Mouse (Mus musculus) CH12.LX (cell line): ENCODE data around the gene Mpig6b. TPM values are rescaled to one million over a fixed set of nuclear protein-coding genes. Genes with fewer than 3 reads are reported as not detected.
A peak's percentile ranks its signal among the peaks of the same experiment; 100 is the strongest.

ENCODE experiments used
- DNase-seq: peaks from one replicate; pipeline ENCODE4 v3.0.0-alpha.2; 2013; ENCODE audit errors: extremely low read depth
- H3K27ac ChIP-seq: 2 replicates; pipeline ENCODE4 v1.5.1; 2012; ENCODE audit warnings: low read depth, mild to moderate bottlenecking, control low read depth, moderate library complexity; ENCODE audit not compliant: insufficient read depth
- H3K27me3 ChIP-seq: replicated peaks from 2 replicates; pipeline ENCODE3; 2012; ENCODE audit warnings: inconsistent platforms
- H3K36me3 ChIP-seq, 2 experiments: replicated peaks in 1 of 2; 2 replicates each; pipeline versions ENCODE3 to v1.6.1; 2012; ENCODE audit warnings: inconsistent platforms in 1 of 2, low read length in 1 of 2, mild to moderate bottlenecking in 1 of 2, mixed read lengths in 1 of 2, moderate library complexity in 1 of 2; ENCODE audit not compliant: control insufficient read depth in 1 of 2, insufficient read depth in 1 of 2
- H3K4me1 ChIP-seq, 2 experiments: 2 replicates each; pipeline ENCODE4 v1.6.1; 2012; ENCODE audit warnings: inconsistent platforms in 1 of 2, moderate library complexity in 1 of 2; ENCODE audit not compliant: insufficient read depth in 2 of 2, control insufficient read depth in 1 of 2
- H3K4me2 ChIP-seq: 2 replicates; pipeline ENCODE4 v1.6.1; 2012; ENCODE audit warnings: low read depth, mild to moderate bottlenecking, control low read depth; ENCODE audit not compliant: poor library complexity, insufficient read depth, severe bottlenecking
- H3K4me3 ChIP-seq, 3 experiments: fragments of 150-350 bp in 1 of 3; sonication (generic) in 1 of 3; replicated peaks in 1 of 3; 2 replicates each; pipeline versions ENCODE3 to v1.5.1; 2011 to 2012; ENCODE audit warnings: low read depth in 2 of 3, low read length in 2 of 3, mild to moderate bottlenecking in 2 of 3, moderate library complexity in 2 of 3, control low read depth in 1 of 3, improper control_type of control experiment in 1 of 3, inconsistent platforms in 1 of 3, mixed read lengths in 1 of 3; ENCODE audit not compliant: poor library complexity in 1 of 3
- H3K79me2 ChIP-seq: replicated peaks from 2 replicates; pipeline ENCODE4 v1.6.1; 2012; ENCODE audit warnings: mild to moderate bottlenecking, moderate library complexity; ENCODE audit not compliant: control insufficient read depth, poor library complexity, insufficient read depth, severe bottlenecking; ENCODE audit errors: extremely low read depth
- H3K9ac ChIP-seq: 2 replicates; pipeline ENCODE4 v1.6.1; 2012; ENCODE audit warnings: low read depth, mild to moderate bottlenecking, control low read depth, moderate library complexity; ENCODE audit not compliant: insufficient read depth
- H3K9me3 ChIP-seq: replicated peaks from 2 replicates; pipeline ENCODE3; 2012; ENCODE audit warnings: low read length, inconsistent platforms, mixed read lengths
- BHLHE40 ChIP-seq: IDR thresholded peaks from 2 replicates; pipeline ENCODE4 v1.6.1; 2011; ENCODE audit warnings: mild to moderate bottlenecking, low read depth, low read length, improper control_type of control experiment
- CHD1 ChIP-seq: IDR thresholded peaks from 2 replicates; pipeline ENCODE4 v1.6.1; 2012; ENCODE audit warnings: low read depth, low read length, improper control_type of control experiment, inconsistent platforms
- CTCF ChIP-seq, 2 experiments: IDR thresholded peaks in 1 of 2; conservative IDR thresholded peaks in 1 of 2; 2 replicates each; pipeline ENCODE4 v1.5.1; 2011 to 2012; ENCODE audit warnings: low read depth in 2 of 2, low read length in 2 of 2, improper control_type of control experiment in 1 of 2, inconsistent platforms in 1 of 2, mild to moderate bottlenecking in 1 of 2, moderate library complexity in 1 of 2
- ELF1 ChIP-seq: IDR thresholded peaks from 2 replicates; pipeline ENCODE4 v1.6.1; 2014; ENCODE audit warnings: low read depth, mild to moderate bottlenecking, inconsistent platforms, low read length, improper control_type of control experiment
- EP300 ChIP-seq: IDR thresholded peaks from 2 replicates; pipeline ENCODE4 v1.6.1; 2011; ENCODE audit warnings: low read length, improper control_type of control experiment
- HCFC1 ChIP-seq: IDR thresholded peaks from 2 replicates; pipeline ENCODE4 v1.6.1; 2012; ENCODE audit warnings: low read depth, mild to moderate bottlenecking, inconsistent platforms, low read length, improper control_type of control experiment
- JUND ChIP-seq: conservative IDR thresholded peaks from 2 replicates; pipeline ENCODE4 v1.6.1; 2011; ENCODE audit warnings: low read depth, low read length, improper control_type of control experiment
- MAFK ChIP-seq: IDR thresholded peaks from 2 replicates; pipeline ENCODE4 v1.6.1; 2011; ENCODE audit warnings: low read length, improper control_type of control experiment; ENCODE audit not compliant: insufficient replicate concordance
- MEF2A ChIP-seq: IDR thresholded peaks from 2 replicates; pipeline ENCODE4 v1.6.1; 2014; ENCODE audit warnings: low read depth, mild to moderate bottlenecking, inconsistent platforms, low read length, improper control_type of control experiment, borderline replicate concordance
- NELFE ChIP-seq: IDR thresholded peaks from 2 replicates; pipeline ENCODE4 v1.6.1; 2011; ENCODE audit warnings: low read depth, low read length, improper control_type of control experiment
- NRF1 ChIP-seq: IDR thresholded peaks from 2 replicates; pipeline ENCODE4 v1.6.1; 2014; ENCODE audit warnings: low read depth, mild to moderate bottlenecking, inconsistent platforms, low read length, improper control_type of control experiment, moderate library complexity
- POLR2A ChIP-seq: IDR thresholded peaks from 2 replicates; pipeline ENCODE4 v1.6.1; 2011; ENCODE audit warnings: low read depth, mild to moderate bottlenecking, improper control_type of control experiment, low read length
- POLR2AphosphoS2 ChIP-seq: IDR thresholded peaks from 2 replicates; pipeline ENCODE4 v1.6.1; 2011; ENCODE audit warnings: low read depth, low read length, improper control_type of control experiment
- RAD21 ChIP-seq: IDR thresholded peaks from 2 replicates; pipeline ENCODE4 v1.6.1; 2011; ENCODE audit warnings: low read depth, mild to moderate bottlenecking, low read length, improper control_type of control experiment, moderate library complexity
- RCOR1 ChIP-seq: conservative IDR thresholded peaks from 2 replicates; pipeline ENCODE4 v1.6.1; 2012; ENCODE audit warnings: low read depth, mild to moderate bottlenecking, inconsistent platforms, low read length, improper control_type of control experiment
- SMC3 ChIP-seq: IDR thresholded peaks from 2 replicates; pipeline ENCODE4 v1.6.1; 2011; ENCODE audit warnings: low read depth, low read length, improper control_type of control experiment
- TBP ChIP-seq: conservative IDR thresholded peaks from 2 replicates; pipeline ENCODE4 v1.6.1; 2011; ENCODE audit warnings: low read depth, low read length, improper control_type of control experiment
- ZMIZ1 ChIP-seq: IDR thresholded peaks from 2 replicates; pipeline ENCODE4 v1.6.1; 2012; ENCODE audit warnings: low read depth, mild to moderate bottlenecking, inconsistent platforms, low read length, improper control_type of control experiment
- dilution Hi-C: fragments of 300-500 bp; cut with MboI; formaldehyde crosslinking; loops from 2 replicates; pipeline ENCODE4 v1.14.3; 2020; ENCODE audit warnings: low sequenced_read_pairs; ENCODE audit not compliant: extremely low pct_unique_long_range_greater_than_20kb, extremely low pct_ligation_motif_present
- in situ Hi-C: fragments of 300-500 bp; cut with MboI; formaldehyde crosslinking; loops from 3 replicates; pipeline ENCODE4 v1.14.3; 2019; ENCODE audit warnings: low sequenced_read_pairs, low pct_ligation_motif_present, low pct_unique_long_range_greater_than_20kb, mixed read lengths
- polyA plus RNA-seq: library from polyadenylated mRNA; unstranded; fragments of >175 nt; gene quantifications from 2 replicates; pipeline ENCODE4 v1.2.1, GENCODE M21; 2012; ENCODE audit warnings: low read depth; ENCODE audit not compliant: insufficient read length
- total RNA-seq, 2 experiments: library from RNA; depleted of rRNA; stranded (reverse); fragments of 300-350 nt in 1 of 2; fragments of >200 nt in 1 of 2; gene quantifications; 2 replicates each; pipeline ENCODE4 v1.2.3; 2012 to 2014

Gene Mpig6b
- total and polyA plus RNA-seq, 3 experiments: 0.10 TPM; not detected in 2

GRCm38 (mm10) chr17:35032323-35032870 is 33.6 kb downstream of the Mpig6b start:
- no peak overlapping the region for H3K4me2 ChIP-seq
- dilution Hi-C loops: no loop called here
- in situ Hi-C loops: no loop called here
- no peak overlapping the region for H3K9ac ChIP-seq
- peak; percentile 40 for DNase-seq
- peaks cover 0 to 26% of the 10 kb centered on the region in 2 experiments for H3K36me3 ChIP-seq
- H3K4me3 ChIP-seq: no peak overlapping the region
- no peaks in the 10 kb centered on the region for H3K79me2 ChIP-seq
- H3K27me3 ChIP-seq: no peaks in the 10 kb centered on the region
- H3K27ac ChIP-seq: no peak overlapping the region
- peaks cover 10 to 49% of the 10 kb centered on the region in 2 experiments for H3K4me1 ChIP-seq
- no peak for TF ChIP-seq POLR2A
- peak; percentile 27; the same call in 1 of the 2 replicates for TF ChIP-seq SMC3
- no peak for TF ChIP-seq BHLHE40
- TF ChIP-seq CTCF (conservative IDR thresholded peaks at IDR 0.05 in 1 of 2, IDR thresholded peaks at IDR 0.05 in 1 of 2; ENCODE audit: low read depth in 2 of 2, low read length in 2 of 2): peak in 1 of 2 experiments; percentile 40; a peak in 2 of 4 replicates
- peak; percentile 10 for TF ChIP-seq RAD21
- TF ChIP-seq ELF1: no peak
- H3K9me3 ChIP-seq: no peaks in the 10 kb centered on the region

- Histone ChIP-seq H3K4me2 (no peak overlapping the region), H3K9me3 (no peaks in the 10 kb centered on the region), H3K27me3 (no peaks in the 10 kb centered on the region), H3K4me1 (peaks cover 10 to 49% of the 10 kb centered on the region in 2 experiments), H3K27ac (no peak overlapping the region), H3K79me2 (no peaks in the 10 kb centered on the region; the same call in 1 of the 2 replicates), H3K9ac (no peak overlapping the region), H3K4me3 (no peak overlapping the region), H3K36me3 (peaks cover 0 to 26% of the 10 kb centered on the region in 2 experiments)
- dilution Hi-C loops (no loop called here), in situ Hi-C loops (no loop called here)
- TF ChIP-seq NELFE (no peak), HCFC1 (no peak), ELF1 (no peak), TBP (no peak), POLR2AphosphoS2 (no peak), MAFK (no peak), CTCF (conservative IDR thresholded peaks at IDR 0.05 in 1 of 2, IDR thresholded peaks at IDR 0.05 in 1 of 2; ENCODE audit: low read depth in 2 of 2, low read length in 2 of 2) (no peak), NRF1 (no peak), ZMIZ1 (no peak), JUND (no peak), EP300 (no peak), MEF2A (no peak), CHD1 (no peak), RCOR1 (no peak), POLR2A (no peak)
- DNase-seq: no peak
These were observed 34.1 kb downstream of the Mpig6b start for GRCm38 (mm10) chr17:35031880-35032279.
